Mouse (Mus musculus): ENCODE results near the gene Triobp. TPM values are rescaled to one million over a fixed set of nuclear protein-coding genes. Genes with fewer than 3 reads are reported as not detected.

Triobp gene
- polyA plus RNA-seq, 1 experiment from 2014 or later: 53.7 TPM

GRCm38 (mm10) chr15:78946232-78946631 lies 1.3 kb upstream of the Triobp start:
- no peaks in the 10 kb centered on the region for H3K9me3 ChIP-seq (replicated peaks; ENCODE audit: control insufficient read depth, low read length)
- H3K4me3 ChIP-seq (ENCODE audit: low read length): no peak overlapping the region
- peaks cover 9% of the 10 kb centered on the region for H3K4me1 ChIP-seq (ENCODE audit: control insufficient read depth, insufficient read depth, low read length)
- H3K9ac ChIP-seq (ENCODE audit: low read length): no peak overlapping the region
- ATAC-seq (replicated peaks; ENCODE audit: extremely low read depth, insufficient read depth, low FRiP score): no peak
- peaks cover 4% of the 10 kb centered on the region; the same call in 1 of the 2 replicates for H3K36me3 ChIP-seq (ENCODE audit: control insufficient read depth, insufficient read depth)
- no peak overlapping the region for H3K4me2 ChIP-seq (ENCODE audit: low read depth, low read length)
- H3K27ac ChIP-seq (ENCODE audit: low read length): no peak overlapping the region
- 73% methylated on average over 7 of the region's 7 CpGs for WGBS
- H3K27me3 ChIP-seq (ENCODE audit: control insufficient read depth, insufficient read depth, low read length): peaks cover 6% of the 10 kb centered on the region

GRCm38 (mm10) chr15:78948152-78948725 lies 715 bp downstream of the Triobp start:
- Histone ChIP-seq H3K27me3 (ENCODE audit: control insufficient read depth, insufficient read depth, low read length) (peaks cover 6% of the 10 kb centered on the region), H3K9ac (ENCODE audit: low read length) (peak overlapping the region; percentile 73), H3K9me3 (replicated peaks; ENCODE audit: control insufficient read depth, low read length) (no peaks in the 10 kb centered on the region), H3K27ac (ENCODE audit: low read length) (peak overlapping the region; percentile 31; the same call in 1 of the 2 replicates), H3K4me2 (ENCODE audit: low read depth, low read length) (peak overlapping the region; percentile 85), H3K4me3 (ENCODE audit: low read length) (peak overlapping the region; percentile 54), H3K4me1 (ENCODE audit: control insufficient read depth, insufficient read depth, low read length) (peaks cover 3% of the 10 kb centered on the region; the same call in 1 of the 2 replicates), H3K36me3 (ENCODE audit: control insufficient read depth, insufficient read depth) (no peaks in the 10 kb centered on the region)
- 5% methylated on average over 11 of the region's 11 CpGs for WGBS
- ATAC-seq (replicated peaks; ENCODE audit: extremely low read depth, insufficient read depth, low FRiP score): no peak

GRCm38 (mm10) chr15:78948883-78949282 lies 1.4 kb downstream of the Triobp start:
- H3K4me1 ChIP-seq (ENCODE audit: control insufficient read depth, insufficient read depth, low read length): peaks cover 3% of the 10 kb centered on the region; the same call in 1 of the 2 replicates
- WGBS: 94% methylated on average over 3 of the region's 3 CpGs
- no peak for ATAC-seq (replicated peaks; ENCODE audit: extremely low read depth, insufficient read depth, low FRiP score)
- no peaks in the 10 kb centered on the region for H3K9me3 ChIP-seq (replicated peaks; ENCODE audit: control insufficient read depth, low read length)
- peaks cover 6% of the 10 kb centered on the region for H3K27me3 ChIP-seq (ENCODE audit: control insufficient read depth, insufficient read depth, low read length)
- H3K9ac ChIP-seq (ENCODE audit: low read length): no peak overlapping the region
- H3K4me3 ChIP-seq (ENCODE audit: low read length): no peak overlapping the region
- no peak overlapping the region for H3K4me2 ChIP-seq (ENCODE audit: low read depth, low read length)
- H3K27ac ChIP-seq (ENCODE audit: low read length): no peak overlapping the region
- no peaks in the 10 kb centered on the region for H3K36me3 ChIP-seq (ENCODE audit: control insufficient read depth, insufficient read depth)

- Histone ChIP-seq H3K9me3 (replicated peaks; ENCODE audit: control insufficient read depth, low read length) (no peaks in the 10 kb centered on the region), H3K9ac (ENCODE audit: low read length) (no peak overlapping the region), H3K4me3 (ENCODE audit: low read length) (no peak overlapping the region), H3K27me3 (ENCODE audit: control insufficient read depth, insufficient read depth, low read length) (no peaks in the 10 kb centered on the region), H3K4me1 (ENCODE audit: control insufficient read depth, insufficient read depth, low read length) (no peaks in the 10 kb centered on the region), H3K36me3 (ENCODE audit: control insufficient read depth, insufficient read depth) (no peaks in the 10 kb centered on the region), H3K27ac (ENCODE audit: low read length) (no peak overlapping the region), H3K4me2 (ENCODE audit: low read depth, low read length) (no peak overlapping the region)
- ATAC-seq (replicated peaks; ENCODE audit: extremely low read depth, insufficient read depth, low FRiP score): no peak
- 64% methylated on average over 3 of the region's 3 CpGs for WGBS
These were observed 8.1 kb downstream of the Triobp start for GRCm38 (mm10) chr15:78955663-78956062.

GRCm38 (mm10) chr15:78956351-78956750 lies 8.8 kb downstream of the Triobp start:
- Histone ChIP-seq H3K36me3 (ENCODE audit: control insufficient read depth, insufficient read depth) (no peaks in the 10 kb centered on the region), H3K9ac (ENCODE audit: low read length) (no peak overlapping the region), H3K27ac (ENCODE audit: low read length) (no peak overlapping the region), H3K9me3 (replicated peaks; ENCODE audit: control insufficient read depth, low read length) (no peaks in the 10 kb centered on the region), H3K4me1 (ENCODE audit: control insufficient read depth, insufficient read depth, low read length) (no peaks in the 10 kb centered on the region), H3K4me3 (ENCODE audit: low read length) (no peak overlapping the region), H3K4me2 (ENCODE audit: low read depth, low read length) (no peak overlapping the region), H3K27me3 (ENCODE audit: control insufficient read depth, insufficient read depth, low read length) (no peaks in the 10 kb centered on the region)
- WGBS: 69% methylated on average over 4 of the region's 4 CpGs
- no peak for ATAC-seq (replicated peaks; ENCODE audit: extremely low read depth, insufficient read depth, low FRiP score)

- Histone ChIP-seq H3K9ac (ENCODE audit: low read length) (no peak overlapping the region), H3K9me3 (replicated peaks; ENCODE audit: control insufficient read depth, low read length) (no peaks in the 10 kb centered on the region), H3K4me3 (ENCODE audit: low read length) (no peak overlapping the region), H3K27ac (ENCODE audit: low read length) (no peak overlapping the region), H3K4me2 (ENCODE audit: low read depth, low read length) (no peak overlapping the region), H3K36me3 (ENCODE audit: control insufficient read depth, insufficient read depth) (no peaks in the 10 kb centered on the region), H3K4me1 (ENCODE audit: control insufficient read depth, insufficient read depth, low read length) (no peaks in the 10 kb centered on the region), H3K27me3 (ENCODE audit: control insufficient read depth, insufficient read depth, low read length) (no peaks in the 10 kb centered on the region)
- ATAC-seq (replicated peaks; ENCODE audit: extremely low read depth, insufficient read depth, low FRiP score): no peak
- 42% methylated on average over 15 of the region's 15 CpGs for WGBS
These were observed 9.5 kb downstream of the Triobp start for GRCm38 (mm10) chr15:78957021-78957420.

GRCm38 (mm10) chr15:78959537-78959936 lies 12.0 kb downstream of the Triobp start:
- Histone ChIP-seq H3K27ac (ENCODE audit: low read length) (no peak overlapping the region), H3K9ac (ENCODE audit: low read length) (no peak overlapping the region), H3K4me1 (ENCODE audit: control insufficient read depth, insufficient read depth, low read length) (0 out of 2 replicates have a peak, but pooled peaks cover 3% of the 10 kb centered on the region), H3K36me3 (ENCODE audit: control insufficient read depth, insufficient read depth) (no peaks in the 10 kb centered on the region), H3K27me3 (ENCODE audit: control insufficient read depth, insufficient read depth, low read length) (no peaks in the 10 kb centered on the region), H3K4me3 (ENCODE audit: low read length) (no peak overlapping the region), H3K9me3 (replicated peaks; ENCODE audit: control insufficient read depth, low read length) (no peaks in the 10 kb centered on the region), H3K4me2 (ENCODE audit: low read depth, low read length) (no peak overlapping the region)
- no peak for ATAC-seq (replicated peaks; ENCODE audit: extremely low read depth, insufficient read depth, low FRiP score)
- 82% methylated on average over 11 of the region's 11 CpGs for WGBS

- H3K4me1 ChIP-seq (ENCODE audit: control insufficient read depth, insufficient read depth, low read length): 0 out of 2 replicates have a peak, but pooled peaks cover 3% of the 10 kb centered on the region
- WGBS: 69% methylated on average over 4 of the region's 4 CpGs
- no peak for ATAC-seq (replicated peaks; ENCODE audit: extremely low read depth, insufficient read depth, low FRiP score)
These were observed 12.6 kb downstream of the Triobp start for GRCm38 (mm10) chr15:78960088-78960487.

GRCm38 (mm10) chr15:78962885-78963284 lies 15.4 kb downstream of the Triobp start:
- no peak overlapping the region for H3K9ac ChIP-seq (ENCODE audit: low read length)
- WGBS: 25% methylated on average over 2 of the region's 2 CpGs
- no peaks in the 10 kb centered on the region for H3K27me3 ChIP-seq (ENCODE audit: control insufficient read depth, insufficient read depth, low read length)
- no peaks in the 10 kb centered on the region for H3K36me3 ChIP-seq (ENCODE audit: control insufficient read depth, insufficient read depth)
- H3K4me2 ChIP-seq (ENCODE audit: low read depth, low read length): no peak overlapping the region
- ATAC-seq (replicated peaks; ENCODE audit: extremely low read depth, insufficient read depth, low FRiP score): no peak; the same call in 1 of the 2 replicates
- H3K4me1 ChIP-seq (ENCODE audit: control insufficient read depth, insufficient read depth, low read length): 0 out of 2 replicates have a peak, but pooled peaks cover 3% of the 10 kb centered on the region
- H3K27ac ChIP-seq (ENCODE audit: low read length): no peak overlapping the region
- no peaks in the 10 kb centered on the region for H3K9me3 ChIP-seq (replicated peaks; ENCODE audit: control insufficient read depth, low read length)
- no peak overlapping the region for H3K4me3 ChIP-seq (ENCODE audit: low read length)

More at GRCm38 (mm10) chr15:78960088-78960487, 12.6 kb downstream of the Triobp start:
- Histone ChIP-seq H3K27me3 (ENCODE audit: control insufficient read depth, insufficient read depth, low read length) (no peaks in the 10 kb centered on the region), H3K27ac (ENCODE audit: low read length) (no peak overlapping the region), H3K4me3 (ENCODE audit: low read length) (no peak overlapping the region), H3K9me3 (replicated peaks; ENCODE audit: control insufficient read depth, low read length) (no peaks in the 10 kb centered on the region), H3K4me2 (ENCODE audit: low read depth, low read length) (no peak overlapping the region), H3K9ac (ENCODE audit: low read length) (no peak overlapping the region), H3K36me3 (ENCODE audit: control insufficient read depth, insufficient read depth) (no peaks in the 10 kb centered on the region)

Measured in heart, embryonic 16.5 days (tissue).